Mouse (Mus musculus) Muller cell, postnatal 12 days (primary cell): Measurements from ENCODE around the gene Muc20.

ENCODE experiments used
- DNase-seq: peaks from one replicate; pipeline ENCODE4 v3.0.0-alpha.2; 2015; ENCODE audit errors: inconsistent ontology term

Gene Muc20

GRCm38 (mm10) chr16:32797426-32797689, at the start of gene Muc20:
Gene Muc20 (minus strand): TSS chr16:32797435.
- no peak for DNase-seq

GRCm38 (mm10) chr16:32831501-32831900, 34.3 kb upstream of the Muc20 start:
- peak; percentile 45 for DNase-seq

GRCm38 (mm10) chr16:32829104-32829503, 31.9 kb upstream of the Muc20 start:
- no peak for DNase-seq

- DNase-seq, result no peak
Observed at GRCm38 (mm10) chr16:32826521-32826920, 29.3 kb upstream of the Muc20 start.

- DNase-seq, result no peak
Observed at GRCm38 (mm10) chr16:32825380-32825779, 28.1 kb upstream of the Muc20 start.

GRCm38 (mm10) chr16:32824061-32824460, 26.8 kb upstream of the Muc20 start:
- DNase-seq, result no peak

- DNase-seq, result no peak
Observed at GRCm38 (mm10) chr16:32823487-32823886, 26.3 kb upstream of the Muc20 start.

- no peak for DNase-seq
Observed at GRCm38 (mm10) chr16:32822881-32823280, 25.6 kb upstream of the Muc20 start.

- DNase-seq, result no peak
Observed at GRCm38 (mm10) chr16:32822450-32822827, 25.2 kb upstream of the Muc20 start.

- peak; percentile 43 for DNase-seq
Observed at GRCm38 (mm10) chr16:32821772-32822449, 24.7 kb upstream of the Muc20 start.

GRCm38 (mm10) chr16:32818441-32818840, 21.2 kb upstream of the Muc20 start:
- DNase-seq, result no peak

- DNase-seq, result no peak
Observed at GRCm38 (mm10) chr16:32818036-32818435, 20.8 kb upstream of the Muc20 start.

- DNase-seq, result peak; percentile 24
Observed at GRCm38 (mm10) chr16:32815160-32815605, 17.9 kb upstream of the Muc20 start.

- peak; percentile 36 for DNase-seq
Observed at GRCm38 (mm10) chr16:32814539-32814938, 17.3 kb upstream of the Muc20 start.

GRCm38 (mm10) chr16:32813771-32814170, 16.5 kb upstream of the Muc20 start:
- DNase-seq, result no peak

- DNase-seq, result no peak
Observed at GRCm38 (mm10) chr16:32813362-32813761, 16.1 kb upstream of the Muc20 start.

- DNase-seq, result peak; percentile 77
Observed at GRCm38 (mm10) chr16:32812888-32813361, 15.7 kb upstream of the Muc20 start.

GRCm38 (mm10) chr16:32810321-32810720, 13.1 kb upstream of the Muc20 start, which contains the start of gene Smbd1:
Gene Smbd1 (minus strand): TSS chr16:32810477.
- no peak for DNase-seq

GRCm38 (mm10) chr16:32807408-32808185, 10.4 kb upstream of the Muc20 start:
- DNase-seq, result no peak

- no peak for DNase-seq
Observed at GRCm38 (mm10) chr16:32805151-32805550, 7.9 kb upstream of the Muc20 start.

GRCm38 (mm10) chr16:32803901-32804300, 6.7 kb upstream of the Muc20 start:
- peak; percentile 28 for DNase-seq

- peak; percentile 89 for DNase-seq
Observed at GRCm38 (mm10) chr16:32803252-32803853, 6.1 kb upstream of the Muc20 start.
